Mouse (Mus musculus): ENCODE data around the gene Tmem11. TPM values are rescaled to one million over a fixed set of nuclear protein-coding genes. Genes with fewer than 3 reads are reported as not detected.
A peak's percentile ranks its signal among the peaks of the same experiment; 100 is the strongest.

Gene Tmem11
- polyA plus RNA-seq, 1 experiment from 2014 or later: 55.9 TPM

DNA sequence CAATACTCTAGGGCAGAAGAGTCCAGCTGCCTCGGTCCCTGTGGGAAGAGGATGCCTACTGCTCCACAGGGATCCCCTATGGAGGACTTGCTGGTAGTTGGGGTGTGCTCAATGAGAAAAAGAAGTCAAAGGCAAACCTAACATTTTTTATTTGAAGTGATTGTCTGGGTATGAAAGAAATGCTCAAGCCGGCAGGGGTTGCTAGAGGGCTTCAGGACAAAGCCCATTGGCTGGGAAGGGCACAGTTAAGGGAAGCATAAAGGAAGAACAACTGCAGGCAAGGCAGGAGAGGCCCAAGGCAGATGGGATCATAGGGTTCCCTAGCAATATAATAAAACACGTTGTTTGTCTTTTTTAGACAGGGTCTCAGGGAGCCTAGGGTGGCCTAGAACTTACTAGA, 29.0 kb upstream of the Tmem11 start:
- Histone ChIP-seq H3K27ac (no peak overlapping the region), H3K4me3 (replicated peaks; ENCODE audit: low read depth, low read length) (no peak overlapping the region), H3K4me2 (ENCODE audit: low read length) (no peak overlapping the region), H3K9me3 (replicated peaks; ENCODE audit: low read length) (no peaks in the 10 kb centered on the region), H3K27me3 (ENCODE audit: insufficient read depth, low read length) (no peaks in the 10 kb centered on the region), H3K9ac (ENCODE audit: low read depth, low read length) (no peak overlapping the region), H3K4me1 (replicated peaks; ENCODE audit: insufficient read depth, low read length) (peaks cover 10% of the 10 kb centered on the region; the same call in 1 of the 2 replicates), H3K36me3 (ENCODE audit: insufficient read depth, low read length) (peaks cover 28% of the 10 kb centered on the region; the same call in 1 of the 2 replicates)
- 73% methylated on average over 3 of the region's 3 CpGs for WGBS
- ATAC-seq (replicated peaks; ENCODE audit: low FRiP score, low read depth): no peak
- DNase-seq (ENCODE audit: low spot score): peak; percentile 30
- TF ChIP-seq CTCF (IDR thresholded peaks at IDR 0.05; ENCODE audit: low read depth): peak; percentile 48; the same call in 1 of the 2 replicates

DNA sequence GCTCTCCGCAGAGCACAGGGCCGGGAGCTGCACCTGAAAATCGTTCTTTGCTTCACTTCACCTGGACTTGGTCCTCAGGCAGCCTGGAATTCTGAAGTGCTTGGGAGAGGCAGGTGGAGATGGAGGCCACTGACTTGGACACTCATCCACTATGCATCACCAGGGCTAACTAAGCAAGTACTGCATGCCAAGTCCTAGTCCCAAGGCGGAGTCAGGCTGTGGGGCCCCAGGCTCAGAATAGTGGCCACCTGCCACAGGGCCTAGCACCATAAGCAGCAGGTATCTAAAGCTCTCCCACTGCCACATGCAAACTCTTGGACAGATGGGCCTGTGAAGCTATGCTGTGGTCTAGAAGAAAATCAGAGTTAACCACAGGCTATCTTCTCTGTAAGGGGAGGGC, 27.4 kb upstream of the Tmem11 start:
- Histone ChIP-seq H3K9ac (ENCODE audit: low read depth, low read length) (no peak overlapping the region), H3K4me1 (replicated peaks; ENCODE audit: insufficient read depth, low read length) (no peaks in the 10 kb centered on the region), H3K27me3 (ENCODE audit: insufficient read depth, low read length) (no peaks in the 10 kb centered on the region), H3K9me3 (replicated peaks; ENCODE audit: low read length) (no peaks in the 10 kb centered on the region), H3K27ac (no peak overlapping the region), H3K36me3 (ENCODE audit: insufficient read depth, low read length) (peaks cover 28% of the 10 kb centered on the region; the same call in 1 of the 2 replicates), H3K4me3 (replicated peaks; ENCODE audit: low read depth, low read length) (no peak overlapping the region), H3K4me2 (ENCODE audit: low read length) (no peak overlapping the region)
- DNase-seq (ENCODE audit: low spot score) (no peak), ATAC-seq (replicated peaks; ENCODE audit: low FRiP score, low read depth) (no peak)
- WGBS: 82% methylated on average over 4 of the region's 4 CpGs
- no peak for TF ChIP-seq CTCF (IDR thresholded peaks at IDR 0.05; ENCODE audit: low read depth)

DNA sequence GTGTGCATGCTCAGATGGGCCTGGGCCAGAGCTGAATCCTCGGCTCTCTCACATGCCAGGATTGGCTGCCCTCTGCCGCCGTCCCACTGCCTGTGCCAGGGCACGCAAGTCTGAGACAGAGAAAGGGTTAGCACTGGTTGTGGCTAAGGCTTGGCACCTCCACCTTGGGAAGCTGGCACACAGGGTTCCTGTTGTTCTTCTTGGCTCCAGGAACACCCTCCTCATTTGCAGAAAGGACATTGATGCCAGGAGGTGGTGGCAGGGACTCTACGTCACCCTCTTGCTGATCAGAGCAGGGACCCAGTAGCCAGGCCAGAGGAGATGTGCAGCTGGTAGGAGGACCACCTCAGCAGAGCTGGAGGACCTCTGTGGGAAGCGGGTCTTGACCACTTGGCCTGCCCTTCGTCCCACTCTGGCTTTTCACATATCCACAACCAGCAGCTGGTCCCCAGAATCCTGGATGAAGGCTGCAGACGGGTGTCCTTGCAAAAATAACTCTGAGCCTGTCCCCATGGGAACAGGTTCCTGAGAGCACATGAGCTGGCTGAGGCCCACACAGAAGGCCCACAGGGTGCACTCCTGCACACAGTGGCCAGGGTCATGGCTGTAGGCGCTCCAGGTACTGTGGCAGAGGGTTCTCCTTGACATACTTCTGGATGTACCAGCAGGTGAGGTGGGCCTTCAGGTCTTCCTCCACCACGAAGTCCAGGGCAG, 26.5 kb upstream of the Tmem11 start:
- no peaks in the 10 kb centered on the region for H3K9me3 ChIP-seq (replicated peaks; ENCODE audit: low read length)
- no peak for TF ChIP-seq CTCF (IDR thresholded peaks at IDR 0.05; ENCODE audit: low read depth)
- no peak overlapping the region for H3K4me2 ChIP-seq (ENCODE audit: low read length)
- H3K4me3 ChIP-seq (replicated peaks; ENCODE audit: low read depth, low read length): no peak overlapping the region
- no peak overlapping the region for H3K27ac ChIP-seq
- peaks cover 28% of the 10 kb centered on the region; the same call in 1 of the 2 replicates for H3K36me3 ChIP-seq (ENCODE audit: insufficient read depth, low read length)
- H3K27me3 ChIP-seq (ENCODE audit: insufficient read depth, low read length): no peaks in the 10 kb centered on the region
- 95% methylated on average over 10 of the region's 10 CpGs for WGBS
- no peaks in the 10 kb centered on the region for H3K4me1 ChIP-seq (replicated peaks; ENCODE audit: insufficient read depth, low read length)
- no peak for DNase-seq (ENCODE audit: low spot score)
- no peak overlapping the region for H3K9ac ChIP-seq (ENCODE audit: low read depth, low read length)
- no peak for ATAC-seq (replicated peaks; ENCODE audit: low FRiP score, low read depth)

DNA sequence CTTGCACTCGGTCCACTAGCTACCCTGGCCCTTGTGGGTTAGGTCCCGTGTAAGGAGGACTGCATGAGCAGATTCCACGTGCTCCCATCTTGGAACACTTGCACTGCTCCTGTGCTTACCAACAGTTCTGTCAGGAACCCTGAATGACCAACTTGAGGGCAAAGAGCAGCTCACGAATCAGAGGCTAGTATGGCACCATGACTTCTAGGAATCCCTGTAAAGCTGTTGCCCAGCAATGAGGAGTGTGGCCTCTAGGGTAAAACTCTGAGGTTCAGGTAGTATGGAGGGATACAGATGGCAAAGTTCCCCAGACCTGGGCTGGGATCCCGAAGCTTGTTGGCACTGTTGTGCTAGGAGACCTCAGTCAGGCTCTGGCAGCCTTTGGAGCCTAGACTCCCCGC, 24.6 kb upstream of the Tmem11 start:
- Histone ChIP-seq H3K4me1 (replicated peaks; ENCODE audit: insufficient read depth, low read length) (no peaks in the 10 kb centered on the region), H3K9ac (ENCODE audit: low read depth, low read length) (no peak overlapping the region), H3K4me3 (replicated peaks; ENCODE audit: low read depth, low read length) (no peak overlapping the region), H3K27me3 (ENCODE audit: insufficient read depth, low read length) (no peaks in the 10 kb centered on the region), H3K36me3 (ENCODE audit: insufficient read depth, low read length) (peaks cover 28% of the 10 kb centered on the region; the same call in 1 of the 2 replicates), H3K9me3 (replicated peaks; ENCODE audit: low read length) (no peaks in the 10 kb centered on the region), H3K4me2 (ENCODE audit: low read length) (no peak overlapping the region), H3K27ac (no peak overlapping the region)
- no peak for TF ChIP-seq CTCF (IDR thresholded peaks at IDR 0.05; ENCODE audit: low read depth)
- 84% methylated on average over 6 of the region's 6 CpGs for WGBS
- DNase-seq (ENCODE audit: low spot score) (no peak), ATAC-seq (replicated peaks; ENCODE audit: low FRiP score, low read depth) (no peak)

DNA sequence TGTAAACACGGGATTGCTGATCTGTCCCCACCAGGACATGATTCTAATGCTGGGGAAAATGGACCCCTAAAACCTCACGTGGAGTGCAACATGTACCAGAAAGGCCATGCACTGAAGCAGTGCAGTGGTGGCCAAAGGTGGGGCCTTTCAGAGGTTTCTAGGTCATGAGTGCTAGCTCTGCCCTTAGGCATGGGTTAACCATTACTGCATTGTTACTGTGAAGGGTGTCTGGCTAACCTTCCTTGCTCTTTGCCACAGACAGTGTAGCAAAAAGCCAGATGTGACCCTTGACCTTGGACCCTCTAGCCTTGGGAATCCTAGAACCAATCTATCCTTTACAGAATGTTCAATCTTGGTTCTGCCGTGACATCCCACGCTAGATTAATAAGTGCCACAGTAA, 23.4 kb upstream of the Tmem11 start:
- Histone ChIP-seq H3K27ac (peak overlapping the region; percentile 36; the same call in 1 of the 2 replicates), H3K4me2 (ENCODE audit: low read length) (no peak overlapping the region), H3K9ac (ENCODE audit: low read depth, low read length) (no peak overlapping the region), H3K36me3 (ENCODE audit: insufficient read depth, low read length) (peaks cover 28% of the 10 kb centered on the region; the same call in 1 of the 2 replicates), H3K4me3 (replicated peaks; ENCODE audit: low read depth, low read length) (no peak overlapping the region), H3K4me1 (replicated peaks; ENCODE audit: insufficient read depth, low read length) (no peaks in the 10 kb centered on the region), H3K27me3 (ENCODE audit: insufficient read depth, low read length) (no peaks in the 10 kb centered on the region), H3K9me3 (replicated peaks; ENCODE audit: low read length) (no peaks in the 10 kb centered on the region)
- 39% methylated on average over 4 of the region's 4 CpGs for WGBS
- ATAC-seq (replicated peaks; ENCODE audit: low FRiP score, low read depth): peak; percentile 65
- DNase-seq (ENCODE audit: low spot score): no peak
- TF ChIP-seq CTCF (IDR thresholded peaks at IDR 0.05; ENCODE audit: low read depth): no peak

DNA sequence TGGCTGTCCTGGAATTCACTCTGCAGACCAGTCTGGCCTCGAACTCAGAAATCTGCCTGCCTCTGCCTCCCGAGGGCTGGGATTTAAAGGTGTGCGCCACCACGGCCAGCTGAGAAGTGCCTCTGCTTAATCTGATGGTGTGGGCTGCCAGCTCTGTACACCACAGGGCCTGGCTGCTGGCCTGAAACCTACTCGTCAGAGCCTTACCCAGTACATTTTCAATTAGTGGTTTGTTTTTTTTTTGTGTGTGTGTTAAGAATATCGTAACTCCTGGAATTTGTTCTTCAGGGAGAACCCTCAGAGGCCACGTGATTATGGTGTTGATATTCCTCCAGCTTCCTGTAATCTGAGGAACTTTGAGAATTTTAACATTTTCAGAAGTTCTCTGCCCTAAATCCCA, 22.9 kb upstream of the Tmem11 start:
- H3K4me1 ChIP-seq (replicated peaks; ENCODE audit: insufficient read depth, low read length): no peaks in the 10 kb centered on the region
- no peak for TF ChIP-seq CTCF (IDR thresholded peaks at IDR 0.05; ENCODE audit: low read depth)
- peak overlapping the region; percentile 36; the same call in 1 of the 2 replicates for H3K27ac ChIP-seq
- no peaks in the 10 kb centered on the region for H3K27me3 ChIP-seq (ENCODE audit: insufficient read depth, low read length)
- H3K36me3 ChIP-seq (ENCODE audit: insufficient read depth, low read length): peaks cover 28% of the 10 kb centered on the region; the same call in 1 of the 2 replicates
- no peak overlapping the region for H3K4me2 ChIP-seq (ENCODE audit: low read length)
- no peak for ATAC-seq (replicated peaks; ENCODE audit: low FRiP score, low read depth)
- H3K9ac ChIP-seq (ENCODE audit: low read depth, low read length): no peak overlapping the region
- no peaks in the 10 kb centered on the region for H3K9me3 ChIP-seq (replicated peaks; ENCODE audit: low read length)
- WGBS: 67% methylated on average over 7 of the region's 7 CpGs
- no peak for DNase-seq (ENCODE audit: low spot score)
- no peak overlapping the region for H3K4me3 ChIP-seq (replicated peaks; ENCODE audit: low read depth, low read length)
